Mouse (Mus musculus) lung, embryonic 14.5 days (tissue): ENCODE data around the gene Cfap298. TPM values are rescaled to one million over a fixed set of nuclear protein-coding genes. Genes with fewer than 3 reads are reported as not detected.

ENCODE experiments used
- ATAC-seq: fragments of 200-750 bp; cut with Nextera tagmentation; 2 replicates; pipeline ENCODE4 v1.8.0; 2017; ENCODE audit warnings: mild to moderate bottlenecking, moderate TSS enrichment, moderate library complexity; ENCODE audit not compliant: insufficient read depth
- DNase-seq: peaks from one replicate; pipeline ENCODE4 v3.0.0-alpha.2; 2015
- H3K27ac ChIP-seq: fragments of 300-500 bp; sonication (generic); 2 replicates; pipeline ENCODE4 v1.5.1; 2014; ENCODE audit warnings: low read depth, mild to moderate bottlenecking, moderate library complexity
- H3K27me3 ChIP-seq: fragments of 300-500 bp; sonication (generic); 2 replicates; pipeline ENCODE4 v1.6.1; 2014; ENCODE audit warnings: low read length, control low read depth; ENCODE audit not compliant: insufficient read depth
- H3K36me3 ChIP-seq: fragments of 300-500 bp; sonication (generic); 2 replicates; pipeline ENCODE4 v1.6.1; 2014; ENCODE audit warnings: control low read depth; ENCODE audit not compliant: insufficient read depth
- H3K4me1 ChIP-seq: fragments of 300-500 bp; sonication (generic); 2 replicates; pipeline ENCODE4 v1.6.1; 2014; ENCODE audit warnings: antibody characterized with exemption, control low read depth; ENCODE audit not compliant: insufficient read depth
- H3K4me2 ChIP-seq: fragments of 300-500 bp; sonication (generic); 2 replicates; pipeline ENCODE4 v1.6.1; 2014; ENCODE audit warnings: mild to moderate bottlenecking
- H3K4me3 ChIP-seq: fragments of 300-500 bp; sonication (generic); 2 replicates; pipeline ENCODE4 v1.5.1; 2014; ENCODE audit warnings: low read depth, low read length
- H3K9ac ChIP-seq: fragments of 300-500 bp; sonication (generic); 2 replicates; pipeline ENCODE4 v1.6.1; 2014
- H3K9me3 ChIP-seq: fragments of 300-500 bp; sonication (generic); 2 replicates; pipeline ENCODE4 v1.6.1; 2016; ENCODE audit warnings: low read depth, low read length, control low read depth
- CTCF ChIP-seq: IDR thresholded peaks from 2 replicates; pipeline ENCODE4 v1.5.1; 2016; ENCODE audit warnings: antibody characterized with exemption, low read depth
- WGBS: fragments of 180-500 bp; shearing (Covaris S2); extraction: QIAGEN DNeasy Blood & Tissue Kit; methylation state at CpG from one replicate; pipeline ENCODE4 v1.1.7; 2014; 5-methylcytosine and 5-hydroxymethylcytosine counted together
- polyA plus RNA-seq: library from polyadenylated mRNA; unstranded; fragments of >200 nt; fragmentation: Nextera tagmentation; extraction: Ambion mirVana; gene quantifications from 2 replicates; pipeline ENCODE4 v1.2.1, GENCODE M21; 2014

Gene Cfap298
- polyA plus RNA-seq, 1 experiment from 2014 or later = 45.2 TPM

- Histone ChIP-seq H3K4me1 (no peaks in the 10 kb centered on the region), H3K27ac (no peak overlapping the region), H3K36me3 (peaks cover 16% of the 10 kb centered on the region; the same call in 1 of the 2 replicates), H3K4me3 (no peak overlapping the region), H3K4me2 (no peak overlapping the region), H3K9me3 (no peaks in the 10 kb centered on the region), H3K9ac (no peak overlapping the region), H3K27me3 (no peaks in the 10 kb centered on the region)
- no peak for ATAC-seq
- no peak for TF ChIP-seq CTCF
- 74% methylated on average over 6 of the region's 6 CpGs for WGBS
- DNase-seq = peak; percentile 17
Measured at GRCm38 (mm10) chr16:90955494-90955893, 20.6 kb upstream of the Cfap298 start.

DNA sequence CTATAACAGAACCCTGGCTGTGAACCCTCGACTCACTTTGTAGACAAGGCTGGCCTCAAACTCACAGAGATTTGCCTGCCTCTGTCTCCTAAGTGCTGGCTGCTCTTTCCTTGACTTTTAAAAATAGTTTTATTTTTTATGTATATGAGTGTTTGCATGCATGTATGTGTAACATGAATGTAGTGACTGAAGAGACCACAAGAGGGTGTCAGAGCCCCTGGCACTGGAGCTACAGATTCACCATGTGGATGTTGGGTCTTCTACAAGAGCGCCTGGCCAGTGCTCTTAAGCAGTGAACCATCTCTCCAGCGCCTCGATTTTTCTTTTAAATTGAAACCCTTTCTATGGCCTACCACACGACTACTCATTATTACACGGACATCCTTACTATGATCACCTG is 18.9 kb upstream of the Cfap298 start:
- Histone ChIP-seq H3K9me3 (no peaks in the 10 kb centered on the region), H3K27ac (no peak overlapping the region), H3K36me3 (peaks cover 25% of the 10 kb centered on the region), H3K4me2 (no peak overlapping the region), H3K4me3 (no peak overlapping the region), H3K27me3 (no peaks in the 10 kb centered on the region), H3K9ac (no peak overlapping the region), H3K4me1 (no peaks in the 10 kb centered on the region)
- DNase-seq (peak; percentile 42), ATAC-seq (no peak)
- WGBS = 89% methylated on average over 6 of the region's 6 CpGs
- TF ChIP-seq CTCF = peak; percentile 33; the same call in 1 of the 2 replicates

GRCm38 (mm10) chr16:90953147-90953546 is 18.2 kb upstream of the Cfap298 start:
- ATAC-seq = no peak
- Histone ChIP-seq H3K4me1 (no peaks in the 10 kb centered on the region), H3K4me3 (no peak overlapping the region), H3K27me3 (no peaks in the 10 kb centered on the region), H3K27ac (no peak overlapping the region), H3K9ac (no peak overlapping the region), H3K4me2 (no peak overlapping the region), H3K36me3 (peaks cover 25% of the 10 kb centered on the region), H3K9me3 (no peaks in the 10 kb centered on the region)
- no peak for TF ChIP-seq CTCF
- WGBS = 83% methylated on average over 9 of the region's 9 CpGs
- DNase-seq = no peak

DNA sequence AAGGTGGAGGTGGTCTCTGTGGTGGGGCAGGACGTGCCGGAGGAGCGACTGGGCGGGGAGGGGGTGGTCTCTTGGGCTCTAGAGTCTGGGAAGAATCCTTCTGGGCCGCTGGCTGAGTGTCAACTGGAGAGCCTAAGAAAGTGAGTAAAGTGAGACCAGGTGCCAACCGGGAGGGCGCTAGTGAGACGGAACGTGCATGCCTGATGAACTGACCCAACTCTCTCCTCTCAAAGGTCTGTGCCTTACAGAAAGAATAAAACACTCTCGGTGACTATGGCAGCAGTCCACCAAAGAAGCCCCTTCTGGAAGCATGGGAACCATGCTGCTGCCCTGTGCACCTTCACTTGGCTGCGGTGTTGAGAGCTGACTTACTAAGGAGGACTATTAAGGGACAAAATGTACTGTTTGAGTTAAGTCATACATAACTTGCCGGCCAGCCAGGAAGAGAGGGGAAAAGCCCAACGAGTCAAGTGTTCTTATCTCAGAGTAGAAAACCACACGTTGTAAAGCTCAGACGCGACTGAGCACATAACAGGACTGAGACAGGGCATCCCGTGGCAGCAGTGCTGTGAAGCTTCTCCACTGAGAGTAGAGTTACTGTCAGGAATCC is 15.5 kb upstream of the Cfap298 start:
- WGBS = 42% methylated on average over 17 of the region's 17 CpGs
- Histone ChIP-seq H3K4me3 (no peak overlapping the region), H3K4me1 (no peaks in the 10 kb centered on the region), H3K9ac (no peak overlapping the region), H3K27me3 (no peaks in the 10 kb centered on the region), H3K27ac (no peak overlapping the region), H3K4me2 (no peak overlapping the region), H3K36me3 (peaks cover 21% of the 10 kb centered on the region), H3K9me3 (no peaks in the 10 kb centered on the region)
- no peak; the same call in 1 of the 2 replicates for TF ChIP-seq CTCF
- DNase-seq (peak; percentile 36), ATAC-seq (no peak)

- H3K27ac ChIP-seq = no peak overlapping the region
- H3K9me3 ChIP-seq = no peaks in the 10 kb centered on the region
- 79% methylated on average over 8 of the region's 8 CpGs for WGBS
- no peak overlapping the region for H3K4me2 ChIP-seq
- no peak for DNase-seq
- no peak for TF ChIP-seq CTCF
- no peak for ATAC-seq
- H3K27me3 ChIP-seq = no peaks in the 10 kb centered on the region
- H3K4me1 ChIP-seq = no peaks in the 10 kb centered on the region
- H3K9ac ChIP-seq = no peak overlapping the region
- no peak overlapping the region for H3K4me3 ChIP-seq
- H3K36me3 ChIP-seq = peaks cover 24% of the 10 kb centered on the region
Measured at GRCm38 (mm10) chr16:90946977-90947376, 12.1 kb upstream of the Cfap298 start.

- 81% methylated on average over 7 of the region's 7 CpGs for WGBS
- no peak for ATAC-seq
- Histone ChIP-seq H3K27ac (no peak overlapping the region), H3K36me3 (peaks cover 15% of the 10 kb centered on the region; the same call in 1 of the 2 replicates), H3K4me2 (no peak overlapping the region), H3K9me3 (no peaks in the 10 kb centered on the region), H3K4me3 (no peak overlapping the region), H3K9ac (no peak overlapping the region), H3K27me3 (no peaks in the 10 kb centered on the region), H3K4me1 (no peaks in the 10 kb centered on the region)
- TF ChIP-seq CTCF = no peak
- no peak for DNase-seq
Measured at GRCm38 (mm10) chr16:90941246-90941645, 6.3 kb upstream of the Cfap298 start.

DNA sequence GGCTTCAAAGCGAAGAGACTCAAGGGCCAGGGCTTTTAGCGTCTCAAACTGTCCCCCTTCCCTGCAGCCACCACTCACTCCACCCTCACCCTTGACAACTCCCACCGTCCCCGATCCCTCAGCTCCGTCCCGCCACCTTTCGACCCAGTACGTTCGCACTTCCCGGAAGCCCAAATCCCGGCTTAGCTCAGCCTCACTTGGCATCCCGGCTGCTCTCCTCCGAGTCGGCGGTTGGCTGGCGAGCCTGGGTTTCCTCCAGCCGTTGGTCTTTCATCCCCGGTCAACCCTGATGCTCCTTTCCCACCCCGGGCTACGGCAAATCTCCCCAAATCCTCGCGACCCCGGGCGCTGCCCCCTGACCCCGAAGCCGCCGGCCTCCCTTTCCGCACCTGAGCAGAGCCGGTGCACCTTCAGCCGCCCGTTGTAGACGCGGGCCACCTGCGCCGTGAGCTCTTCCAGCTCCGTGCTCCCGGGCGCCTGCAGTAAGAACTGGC is 674 bp downstream of the Cfap298 start:
- ATAC-seq = peak; percentile 44
- no peaks in the 10 kb centered on the region for H3K9me3 ChIP-seq
- H3K36me3 ChIP-seq = peaks cover 8% of the 10 kb centered on the region; the same call in 1 of the 2 replicates

More for the DNA sequence above, 674 bp downstream of the Cfap298 start:
- no peaks in the 10 kb centered on the region for H3K27me3 ChIP-seq
- H3K4me2 ChIP-seq = peak overlapping the region; percentile 90
- peak overlapping the region; percentile 77 for H3K4me3 ChIP-seq
- no peaks in the 10 kb centered on the region for H3K4me1 ChIP-seq
- WGBS = 1% methylated on average over 38 of the region's 38 CpGs
- H3K27ac ChIP-seq = peak overlapping the region; percentile 83
- peak overlapping the region; percentile 71 for H3K9ac ChIP-seq
- DNase-seq = peak; percentile 70
- no peak for TF ChIP-seq CTCF
